Mouse (Mus musculus) brain, adult 2 months (tissue): ENCODE results near the gene Nipal4.

Experiments
- DNase-seq: peaks from one replicate; pipeline ENCODE4 v3.0.0; 2011; ENCODE audit warnings: low read depth, low spot score

Nipal4 gene

GRCm38 (mm10) chr11:46115411-46116173, 50.7 kb downstream of the Nipal4 start:
- peak; percentile 42 for DNase-seq

GRCm38 (mm10) chr11:46115011-46115410, 51.3 kb downstream of the Nipal4 start:
- no peak for DNase-seq

GRCm38 (mm10) chr11:46114221-46114620, 52.1 kb downstream of the Nipal4 start:
- DNase-seq, result no peak

- no peak for DNase-seq
These were observed 53.1 kb downstream of the Nipal4 start for GRCm38 (mm10) chr11:46113211-46113610.

- no peak for DNase-seq
These were observed 55.4 kb downstream of the Nipal4 start for GRCm38 (mm10) chr11:46110945-46111287.

- no peak for DNase-seq
These were observed 56.0 kb downstream of the Nipal4 start for GRCm38 (mm10) chr11:46110156-46110944.

GRCm38 (mm10) chr11:46109206-46109605, 57.1 kb downstream of the Nipal4 start:
- DNase-seq, result no peak

GRCm38 (mm10) chr11:46107046-46107445, 59.3 kb downstream of the Nipal4 start:
- no peak for DNase-seq

- no peak for DNase-seq
These were observed 64.2 kb downstream of the Nipal4 start for GRCm38 (mm10) chr11:46102107-46102506.
